Mouse (Mus musculus): ENCODE measurements around the gene Dmrtc2. TPM values are rescaled to one million over a fixed set of nuclear protein-coding genes. Genes with fewer than 3 reads are reported as not detected.

Gene Dmrtc2
- polyA plus RNA-seq, 1 experiment from 2014 or later = not detected

DNA sequence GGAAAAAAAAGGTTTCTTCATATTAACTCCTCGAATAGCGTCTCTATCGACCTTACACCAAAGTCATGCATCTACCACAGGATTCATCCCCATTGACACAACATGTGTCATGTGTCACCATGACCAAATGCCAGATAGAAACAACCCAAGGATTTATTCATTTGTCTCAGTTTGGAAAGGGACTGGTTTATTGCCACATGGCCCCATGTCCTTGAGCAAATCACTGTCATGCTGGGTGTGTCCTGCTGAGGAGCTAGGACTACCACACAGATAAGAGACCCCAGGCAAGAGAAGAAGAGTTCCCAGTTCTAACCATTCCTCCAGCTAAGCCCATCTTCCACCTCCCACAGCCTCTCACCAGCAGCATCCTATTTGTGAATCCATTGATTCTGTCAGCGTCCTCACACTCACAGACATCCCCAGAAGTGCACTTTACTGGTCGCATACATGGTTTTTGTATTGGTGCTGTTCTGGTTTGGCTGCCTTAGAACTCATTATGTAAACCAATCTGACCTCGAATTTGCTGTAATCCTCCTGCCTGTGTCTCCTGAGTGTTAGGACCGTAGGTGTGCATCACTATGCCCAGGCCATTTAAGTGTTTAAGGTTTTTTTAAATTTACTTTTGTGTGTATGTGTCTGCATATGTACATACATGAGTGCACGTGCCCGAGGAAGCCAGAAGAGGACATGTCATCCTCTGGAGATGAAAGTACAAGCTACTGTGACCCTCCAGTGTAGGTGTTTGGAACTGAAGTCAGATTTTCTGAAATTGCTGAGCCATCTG is 12.8 kb downstream of the Dmrtc2 start:
- no peak overlapping the region for H3K9ac ChIP-seq (replicated peaks; ENCODE audit: low read depth)
- ATAC-seq (no peak), DNase-seq (ENCODE audit: low spot score) (no peak)
- H3K4me1 ChIP-seq (ENCODE audit: insufficient read depth, low read depth, low read length) = peaks cover 22% of the 10 kb centered on the region
- no peak overlapping the region for H3K4me3 ChIP-seq (ENCODE audit: low read depth, low read length)
- no peaks in the 10 kb centered on the region for H3K27me3 ChIP-seq (replicated peaks; ENCODE audit: insufficient read depth, low read length)
- H3K27ac ChIP-seq (ENCODE audit: low read length) = no peak overlapping the region
- 88% methylated on average over 9 of the region's 9 CpGs for WGBS
- peaks cover 17% of the 10 kb centered on the region; the same call in 1 of the 2 replicates for H3K36me3 ChIP-seq (ENCODE audit: insufficient read depth, low read length)
- no peaks in the 10 kb centered on the region for H3K9me3 ChIP-seq (ENCODE audit: low read length)
- TF ChIP-seq CTCF (IDR thresholded peaks at IDR 0.05) = no peak
- no peak for TF ChIP-seq EP300 (IDR thresholded peaks at IDR 0.05)
- H3K4me2 ChIP-seq (replicated peaks; ENCODE audit: low read depth, low read length) = no peak overlapping the region

DNA sequence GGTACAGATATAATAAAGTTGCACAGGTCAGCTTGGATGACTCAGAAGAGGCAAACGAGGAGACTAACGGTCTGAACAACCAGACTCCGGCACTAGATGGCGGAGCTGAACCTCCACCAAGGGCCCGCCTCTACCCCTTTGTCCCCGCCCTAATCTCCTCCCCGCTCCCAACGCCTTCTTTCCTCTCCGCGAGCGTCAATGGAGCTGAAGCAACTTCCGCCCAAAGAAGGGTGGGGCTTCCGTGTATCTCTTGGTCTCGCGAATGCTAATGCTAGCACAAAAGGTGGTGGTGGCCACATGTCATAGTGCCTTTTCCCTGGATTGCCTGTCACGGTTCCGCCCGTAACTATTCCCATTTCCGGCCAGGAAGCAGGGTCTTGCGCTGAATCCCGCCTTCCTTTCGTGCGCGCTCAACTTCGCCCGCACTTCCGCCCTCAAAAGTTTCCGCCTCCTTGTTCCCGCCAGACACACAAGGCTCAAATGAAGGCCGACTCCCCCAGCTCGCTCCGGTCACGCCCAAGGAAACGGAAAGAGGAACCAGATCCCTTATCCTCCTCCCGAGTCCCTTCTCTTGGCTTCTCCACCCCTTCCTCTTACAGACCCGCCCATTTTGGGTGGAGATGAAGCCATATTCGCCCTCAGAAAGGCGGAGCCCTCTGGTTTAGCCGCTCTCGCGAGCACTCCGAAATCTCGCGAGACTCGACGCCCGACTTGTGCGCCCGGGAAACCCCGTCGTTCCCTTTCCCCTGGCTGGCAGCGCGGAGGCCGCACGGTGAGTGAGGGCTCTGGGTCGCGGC is 14.2 kb downstream of the Dmrtc2 start, which contains the start of gene Rps19:
Gene Rps19 (plus strand): TSS at position 476 of the 797 bp plus-strand sequence.
- DNase-seq (ENCODE audit: low spot score) (peak; percentile 100), ATAC-seq (peak; percentile 95)
- under 1% methylated on average over 57 of the region's 57 CpGs for WGBS
- Histone ChIP-seq H3K4me1 (ENCODE audit: insufficient read depth, low read depth, low read length) (peaks cover 22% of the 10 kb centered on the region), H3K27me3 (replicated peaks; ENCODE audit: insufficient read depth, low read length) (no peaks in the 10 kb centered on the region), H3K4me3 (ENCODE audit: low read depth, low read length) (peak within 1 kb of the TSS; percentile 89), H3K9me3 (ENCODE audit: low read length) (no peaks in the 10 kb centered on the region), H3K9ac (replicated peaks; ENCODE audit: low read depth) (peak within 1 kb of the TSS; percentile 98), H3K36me3 (ENCODE audit: insufficient read depth, low read length) (peaks cover 25% of the 10 kb centered on the region), H3K4me2 (replicated peaks; ENCODE audit: low read depth, low read length) (peak within 1 kb of the TSS; percentile 58), H3K27ac (ENCODE audit: low read length) (peak within 1 kb of the TSS; percentile 96)
- TF ChIP-seq EP300 (IDR thresholded peaks at IDR 0.05) (peak; percentile 92), CTCF (IDR thresholded peaks at IDR 0.05) (peak; percentile 68)

DNA sequence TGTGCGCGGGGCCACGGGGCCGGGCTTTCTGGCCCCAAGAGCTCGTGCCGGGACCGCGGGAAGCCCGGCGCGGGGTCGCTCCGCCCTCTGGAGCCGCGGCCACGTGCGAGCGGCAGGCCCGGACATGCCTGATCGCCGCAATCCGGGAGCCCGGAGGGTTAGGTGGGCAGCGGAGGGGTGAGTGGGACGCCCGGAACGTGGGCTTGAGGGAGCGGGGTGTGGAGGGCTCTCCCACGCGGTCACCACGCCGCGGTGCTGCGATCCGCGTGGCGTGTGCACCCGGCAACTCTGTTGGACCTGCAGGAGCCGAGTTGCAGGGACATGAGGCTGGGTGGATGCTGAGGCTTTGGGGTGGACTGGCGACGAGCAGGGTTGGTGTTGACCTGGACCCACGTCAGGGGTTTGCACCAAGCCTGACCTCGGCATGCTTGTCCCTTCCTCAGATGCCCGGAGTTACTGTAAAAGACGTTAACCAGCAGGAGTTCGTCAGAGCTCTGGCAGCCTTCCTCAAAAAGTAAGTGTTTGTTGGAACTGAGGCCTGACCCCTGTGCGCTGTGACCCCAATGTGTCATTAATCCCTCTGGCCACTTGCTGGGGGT is 14.9 kb downstream of the Dmrtc2 start:
- Histone ChIP-seq H3K4me3 (ENCODE audit: low read depth, low read length) (peak overlapping the region; percentile 89), H3K9ac (replicated peaks; ENCODE audit: low read depth) (peak overlapping the region; percentile 98), H3K4me2 (replicated peaks; ENCODE audit: low read depth, low read length) (peak overlapping the region; percentile 58), H3K4me1 (ENCODE audit: insufficient read depth, low read depth, low read length) (peaks cover 22% of the 10 kb centered on the region), H3K27me3 (replicated peaks; ENCODE audit: insufficient read depth, low read length) (no peaks in the 10 kb centered on the region), H3K27ac (ENCODE audit: low read length) (peak overlapping the region; percentile 96), H3K9me3 (ENCODE audit: low read length) (no peaks in the 10 kb centered on the region), H3K36me3 (ENCODE audit: insufficient read depth, low read length) (peaks cover 25% of the 10 kb centered on the region)
- DNase-seq (ENCODE audit: low spot score) (peak; percentile 64), ATAC-seq (no peak)
- WGBS = under 1% methylated on average over 47 of the region's 47 CpGs
- no peak for TF ChIP-seq EP300 (IDR thresholded peaks at IDR 0.05)
- TF ChIP-seq CTCF (IDR thresholded peaks at IDR 0.05) = 0 out of 2 replicates have a peak, but pooled peaks have one; percentile 2

DNA sequence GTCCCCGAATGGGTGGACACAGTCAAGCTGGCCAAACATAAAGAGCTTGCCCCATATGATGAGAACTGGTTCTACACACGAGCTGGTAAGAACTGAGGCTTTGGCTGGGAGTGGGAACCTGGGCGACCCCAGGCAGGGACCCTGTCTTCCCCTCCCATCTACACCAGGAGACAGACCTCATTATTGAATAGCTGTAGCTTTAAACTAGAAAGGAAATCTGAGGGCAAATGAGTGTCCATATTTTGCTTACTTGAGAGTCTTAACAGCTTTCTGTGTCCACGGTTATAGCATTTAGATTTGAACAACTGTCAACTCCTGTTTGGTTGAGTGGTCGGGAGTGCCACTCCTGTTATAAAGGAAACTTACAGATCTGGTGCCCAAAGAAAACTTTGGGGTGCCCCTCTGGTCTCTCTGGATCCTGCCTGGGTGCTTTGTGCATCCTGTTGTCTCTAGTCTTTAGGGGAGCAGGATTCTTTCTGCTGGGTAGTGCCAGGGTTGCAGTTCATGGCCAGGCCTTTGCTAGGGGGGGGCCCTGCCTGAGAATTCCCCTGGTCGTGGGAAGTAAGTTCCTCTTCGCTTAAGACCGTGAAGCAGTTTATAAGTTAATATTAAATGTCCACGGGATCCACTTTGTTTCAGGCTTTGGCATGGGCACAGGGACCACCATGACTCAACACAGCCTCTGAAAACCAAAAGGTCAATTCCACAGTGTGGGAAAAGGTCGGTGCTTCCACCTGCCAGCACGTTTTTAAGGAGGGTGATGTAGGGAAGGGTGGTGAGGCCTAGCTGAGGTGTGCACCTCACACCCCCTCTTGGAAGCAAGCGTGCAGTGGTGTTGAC is 15.8 kb downstream of the Dmrtc2 start:
- 20% methylated on average over 12 of the region's 12 CpGs for WGBS
- Histone ChIP-seq H3K4me1 (ENCODE audit: insufficient read depth, low read depth, low read length) (peaks cover 22% of the 10 kb centered on the region), H3K4me3 (ENCODE audit: low read depth, low read length) (peak overlapping the region; percentile 89), H3K9ac (replicated peaks; ENCODE audit: low read depth) (peak overlapping the region; percentile 98), H3K27ac (ENCODE audit: low read length) (peak overlapping the region; percentile 96), H3K9me3 (ENCODE audit: low read length) (no peaks in the 10 kb centered on the region), H3K27me3 (replicated peaks; ENCODE audit: insufficient read depth, low read length) (no peaks in the 10 kb centered on the region), H3K36me3 (ENCODE audit: insufficient read depth, low read length) (peaks cover 25% of the 10 kb centered on the region), H3K4me2 (replicated peaks; ENCODE audit: low read depth, low read length) (peak overlapping the region; percentile 58)
- DNase-seq (ENCODE audit: low spot score) (no peak), ATAC-seq (no peak)
- TF ChIP-seq CTCF (IDR thresholded peaks at IDR 0.05) (no peak), EP300 (IDR thresholded peaks at IDR 0.05) (no peak)

DNA sequence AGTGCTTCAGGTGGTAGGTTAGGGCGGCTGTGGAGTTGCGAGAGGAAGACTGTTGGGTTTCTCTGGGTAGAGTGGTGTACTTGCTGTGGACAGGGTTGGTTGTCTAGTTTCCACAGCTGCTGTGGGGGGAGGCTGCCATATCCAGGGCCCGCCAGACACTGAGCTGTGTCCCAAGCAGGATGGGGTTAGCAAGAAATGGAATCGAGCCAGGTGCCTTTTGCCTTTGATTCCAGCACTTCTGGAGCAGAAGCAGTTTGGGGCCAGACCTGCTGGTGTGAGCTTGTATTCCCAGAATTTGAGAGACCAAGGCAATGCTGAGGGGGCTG is 16.4 kb downstream of the Dmrtc2 start:
- no peak for ATAC-seq
- TF ChIP-seq EP300 (IDR thresholded peaks at IDR 0.05) (no peak), CTCF (IDR thresholded peaks at IDR 0.05) (no peak)
- Histone ChIP-seq H3K9me3 (ENCODE audit: low read length) (no peaks in the 10 kb centered on the region), H3K27ac (ENCODE audit: low read length) (peak overlapping the region; percentile 96), H3K27me3 (replicated peaks; ENCODE audit: insufficient read depth, low read length) (no peaks in the 10 kb centered on the region), H3K4me2 (replicated peaks; ENCODE audit: low read depth, low read length) (peak overlapping the region; percentile 58), H3K9ac (replicated peaks; ENCODE audit: low read depth) (peak overlapping the region; percentile 98), H3K4me1 (ENCODE audit: insufficient read depth, low read depth, low read length) (peaks cover 22% of the 10 kb centered on the region), H3K36me3 (ENCODE audit: insufficient read depth, low read length) (peaks cover 25% of the 10 kb centered on the region), H3K4me3 (ENCODE audit: low read depth, low read length) (peak overlapping the region; percentile 89)
- DNase-seq (ENCODE audit: low spot score) = peak; percentile 44
- 20% methylated on average over 4 of the region's 4 CpGs for WGBS
